Mouse (Mus musculus) cortical plate, adult 2 months (tissue): Measurements from ENCODE around the gene Ephb1.

ENCODE experiments used
- CTCF ChIP-seq: fragments of 200-500 bp; IDR thresholded peaks from 2 replicates; pipeline ENCODE4 v1.5.1; 2011; ENCODE audit warnings: mild to moderate bottlenecking, control low read depth, low read length; ENCODE audit not compliant: insufficient read depth; ENCODE audit errors: extremely low read depth
- POLR2A ChIP-seq: fragments of 200-500 bp; IDR thresholded peaks from 2 replicates; pipeline ENCODE4 v1.6.1; 2011; ENCODE audit warnings: mild to moderate bottlenecking, low read length, control low read depth; ENCODE audit not compliant: insufficient read depth; ENCODE audit errors: extremely low read depth

- no peak for TF ChIP-seq CTCF
- TF ChIP-seq POLR2A = no peak
Measured at GRCm38 (mm10) chr9:102026136-102026535, 328.4 kb downstream of the Ephb1 start.
